Mouse (Mus musculus) MEL (cell line): ENCODE results near the gene Atxn2l. TPM values are rescaled to one million over a fixed set of nuclear protein-coding genes. Genes with fewer than 3 reads are reported as not detected.

Experiments
- DNase-seq: peaks from one replicate; pipeline ENCODE4 v3.0.0; 2011; ENCODE audit warnings: low read depth, low spot score
- H3K27ac ChIP-seq: 2 replicates; pipeline ENCODE4 v1.5.1; 2012; ENCODE audit warnings: low read depth, mild to moderate bottlenecking, control low read depth, low read length, moderate library complexity; ENCODE audit not compliant: control insufficient read depth
- H3K27me3 ChIP-seq, 2 experiments: fragments of 150-350 bp in 1 of 2; sonication (generic) in 1 of 2; 2 replicates each; pipeline ENCODE4 v1.6.1; 2012; ENCODE audit warnings: low read length in 2 of 2, mild to moderate bottlenecking in 2 of 2, improper control_type of control experiment in 1 of 2, moderate library complexity in 1 of 2; ENCODE audit not compliant: insufficient read depth in 2 of 2, control insufficient read depth in 1 of 2
- H3K36me3 ChIP-seq, 2 experiments: 2 replicates each; pipeline ENCODE4 v1.6.1; 2012 to 2014; ENCODE audit warnings: low read length in 2 of 2, improper control_type of control experiment in 1 of 2, inconsistent platforms in 1 of 2, mild to moderate bottlenecking in 1 of 2; ENCODE audit not compliant: insufficient read depth in 2 of 2, control insufficient read depth in 1 of 2
- H3K4me1 ChIP-seq, 2 experiments: fragments of 150-350 bp in 1 of 2; sonication (generic) in 1 of 2; 2 replicates each; pipeline ENCODE4 v1.6.1; 2012; ENCODE audit warnings: low read length in 2 of 2, improper control_type of control experiment in 1 of 2, mild to moderate bottlenecking in 1 of 2; ENCODE audit not compliant: insufficient read depth in 2 of 2, control insufficient read depth in 1 of 2
- H3K4me3 ChIP-seq, 2 experiments: fragments of 150-350 bp in 1 of 2; sonication (generic) in 1 of 2; 2 replicates each; pipeline ENCODE4 v1.5.1; 2012; ENCODE audit warnings: low read depth in 2 of 2, low read length in 2 of 2, mild to moderate bottlenecking in 2 of 2, moderate library complexity in 2 of 2, control low read depth in 1 of 2, improper control_type of control experiment in 1 of 2; ENCODE audit not compliant: control insufficient read depth in 1 of 2, insufficient read depth in 1 of 2
- H3K79me2 ChIP-seq: 2 replicates; pipeline ENCODE4 v1.6.1; 2012; ENCODE audit warnings: mild to moderate bottlenecking, low read length, moderate library complexity; ENCODE audit not compliant: control insufficient read depth, poor library complexity, insufficient read depth
- H3K9ac ChIP-seq: 2 replicates; pipeline ENCODE4 v1.6.1; 2012; ENCODE audit warnings: low read depth, mild to moderate bottlenecking, control low read depth, low read length, moderate library complexity; ENCODE audit not compliant: control insufficient read depth, poor library complexity, severe bottlenecking
- H3K9me3 ChIP-seq: fragments of 150-350 bp; sonication (generic); replicated peaks from 2 replicates; pipeline ENCODE4 v1.6.1; 2012; ENCODE audit warnings: mild to moderate bottlenecking, low read length, improper control_type of control experiment, moderate library complexity; ENCODE audit not compliant: insufficient read depth
- CTCF ChIP-seq, 3 experiments: IDR thresholded peaks in 2 of 3; conservative IDR thresholded peaks in 1 of 3; 2 replicates each; pipeline ENCODE4 v1.5.1; 2011 to 2012; ENCODE audit warnings: low read length in 3 of 3, low read depth in 2 of 3, mild to moderate bottlenecking in 2 of 3, improper control_type of control experiment in 1 of 3, inconsistent platforms in 1 of 3, mixed read lengths in 1 of 3, moderate library complexity in 1 of 3; ENCODE audit not compliant: control insufficient read depth in 1 of 3, insufficient read depth in 1 of 3, poor library complexity in 1 of 3, severe bottlenecking in 1 of 3
- EP300 ChIP-seq, 2 experiments: IDR thresholded peaks; 2 replicates each; pipeline ENCODE4 v1.6.1; 2011; ENCODE audit warnings: improper control_type of control experiment in 2 of 2, low read length in 2 of 2, low read depth in 1 of 2, mild to moderate bottlenecking in 1 of 2
- ETS1 ChIP-seq: IDR thresholded peaks from 2 replicates; pipeline ENCODE4 v1.6.1; 2012; ENCODE audit warnings: low read depth, mild to moderate bottlenecking, inconsistent platforms, low read length, improper control_type of control experiment, moderate library complexity
- MAX ChIP-seq: IDR thresholded peaks from 2 replicates; pipeline ENCODE4 v1.6.1; 2011; ENCODE audit warnings: low read length, improper control_type of control experiment
- MAZ ChIP-seq: IDR thresholded peaks from 2 replicates; pipeline ENCODE4 v1.6.1; 2012; ENCODE audit warnings: low read depth, mild to moderate bottlenecking, inconsistent platforms, low read length, improper control_type of control experiment
- MXI1 ChIP-seq: IDR thresholded peaks from 2 replicates; pipeline ENCODE4 v1.6.1; 2011; ENCODE audit warnings: mild to moderate bottlenecking, low read depth, low read length, improper control_type of control experiment
- MYB ChIP-seq: IDR thresholded peaks from 2 replicates; pipeline ENCODE4 v1.6.1; 2011; ENCODE audit warnings: mild to moderate bottlenecking, low read depth, low read length, improper control_type of control experiment
- MYC ChIP-seq: IDR thresholded peaks from 2 replicates; pipeline ENCODE4 v1.6.1; 2011; ENCODE audit warnings: low read depth, mild to moderate bottlenecking, low read length, improper control_type of control experiment, moderate library complexity
- NELFE ChIP-seq: IDR thresholded peaks from 2 replicates; pipeline ENCODE4 v1.6.1; 2011; ENCODE audit warnings: low read depth, low read length, improper control_type of control experiment
- POLR2A ChIP-seq, 2 experiments: IDR thresholded peaks; 2 replicates each; pipeline ENCODE4 v1.6.1; 2011 to 2012; ENCODE audit warnings: low read length in 2 of 2, mild to moderate bottlenecking in 2 of 2, control low read depth in 1 of 2, improper control_type of control experiment in 1 of 2, low read depth in 1 of 2, moderate library complexity in 1 of 2; ENCODE audit not compliant: control insufficient read depth in 1 of 2, insufficient read depth in 1 of 2, poor library complexity in 1 of 2
- POLR2AphosphoS2 ChIP-seq: IDR thresholded peaks from 2 replicates; pipeline ENCODE4 v1.6.1; 2011; ENCODE audit warnings: low read length, improper control_type of control experiment
- SIN3A ChIP-seq: IDR thresholded peaks from 2 replicates; pipeline ENCODE4 v1.6.1; 2012; ENCODE audit warnings: low read length, improper control_type of control experiment, inconsistent platforms
- TAL1 ChIP-seq: IDR thresholded peaks from 2 replicates; pipeline ENCODE4 v1.6.1; 2012; ENCODE audit warnings: mild to moderate bottlenecking, inconsistent platforms, low read length, moderate library complexity, mixed read lengths
- TBP ChIP-seq: IDR thresholded peaks from 2 replicates; pipeline ENCODE4 v1.8.0; 2011; ENCODE audit warnings: low read depth, low read length, improper control_type of control experiment
- TCF12 ChIP-seq: IDR thresholded peaks from 2 replicates; pipeline ENCODE4 v1.6.1; 2014; ENCODE audit warnings: low read depth, mild to moderate bottlenecking, inconsistent platforms, low read length, improper control_type of control experiment, moderate library complexity
- USF2 ChIP-seq, 2 experiments: IDR thresholded peaks; 2 replicates each; pipeline ENCODE4 v1.6.1; 2011 to 2012; ENCODE audit warnings: improper control_type of control experiment in 2 of 2, low read length in 2 of 2, borderline replicate concordance in 1 of 2, inconsistent platforms in 1 of 2, low read depth in 1 of 2, mild to moderate bottlenecking in 1 of 2; ENCODE audit not compliant: insufficient read depth in 1 of 2
- ZC3H11A ChIP-seq: IDR thresholded peaks from 2 replicates; pipeline ENCODE4 v1.6.1; 2012; ENCODE audit warnings: low read depth, mild to moderate bottlenecking, inconsistent platforms, low read length, improper control_type of control experiment
- ZKSCAN1 ChIP-seq: IDR thresholded peaks from 2 replicates; pipeline ENCODE4 v1.6.1; 2012; ENCODE audit warnings: low read depth, mild to moderate bottlenecking, inconsistent platforms, low read length, improper control_type of control experiment, moderate library complexity
- ZMIZ1 ChIP-seq: IDR thresholded peaks from 2 replicates; pipeline ENCODE4 v1.6.1; 2012; ENCODE audit warnings: low read depth, mild to moderate bottlenecking, inconsistent platforms, low read length, improper control_type of control experiment, moderate library complexity
- ZNF384 ChIP-seq: IDR thresholded peaks from 2 replicates; pipeline ENCODE4 v1.6.1; 2012; ENCODE audit warnings: low read depth, mild to moderate bottlenecking, inconsistent platforms, low read length, improper control_type of control experiment
- polyA plus RNA-seq, 2 experiments: library from polyadenylated mRNA; stranded (reverse) in 1 of 2; unstranded in 1 of 2; fragments of >175 nt in 1 of 2; fragments of >200 nt in 1 of 2; gene quantifications; 2 replicates each; pipeline versions ENCODE4 v1.2.1 to v1.2.4; 2012; ENCODE audit warnings: low replicate concordance in 2 of 2, low read depth in 1 of 2; ENCODE audit not compliant: insufficient read length in 2 of 2, insufficient read depth in 1 of 2, missing spikeins in 1 of 2
- total RNA-seq: library from RNA; depleted of rRNA; stranded (reverse); fragments of 300-350 nt; gene quantifications from 2 replicates; pipeline ENCODE4 v1.2.3, GENCODE M21; 2012

Gene Atxn2l
- total and polyA plus RNA-seq, 3 experiments: 40.8 to 821 (median 218) TPM

DNA sequence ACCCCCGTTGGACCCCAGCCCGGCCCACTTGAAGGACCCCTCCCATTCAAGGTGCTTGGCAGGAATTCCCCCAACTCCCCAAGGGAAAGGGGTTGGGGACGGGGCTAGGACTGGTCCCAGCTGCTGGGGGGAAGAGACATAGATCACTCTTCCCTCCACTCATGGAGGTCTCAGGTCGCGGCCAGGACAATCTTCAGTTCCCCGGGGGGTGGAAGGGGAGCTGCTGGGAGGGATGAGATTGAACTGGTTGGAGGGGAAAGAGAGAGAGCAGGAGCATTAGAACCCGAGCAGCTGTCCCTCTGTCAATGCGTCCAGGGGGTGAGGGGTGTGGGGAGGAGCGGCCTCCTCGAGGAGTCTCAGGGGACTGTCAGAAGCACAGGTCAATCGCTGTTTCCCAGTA lies 11.3 kb downstream of the Atxn2l start:
- Histone ChIP-seq H3K36me3 (peaks cover 3 to 31% of the 10 kb centered on the region in 2 experiments), H3K9me3 (no peaks in the 10 kb centered on the region), H3K9ac (no peak overlapping the region), H3K27me3 (no peaks in the 10 kb centered on the region), H3K4me1 (peaks cover 0 to 6% of the 10 kb centered on the region in 2 experiments; a peak in 1 of 4 replicates), H3K79me2 (peaks cover 19% of the 10 kb centered on the region), H3K4me3 (no peak overlapping the region), H3K27ac (no peak overlapping the region)
- TF ChIP-seq POLR2AphosphoS2: no peak
- no peak for TF ChIP-seq SIN3A
- TF ChIP-seq ZKSCAN1: no peak
- TF ChIP-seq EP300 (IDR thresholded peaks at IDR 0.05; ENCODE audit: low read depth in 1 of 2, low read length in 2 of 2): no peak
- TF ChIP-seq CTCF (IDR thresholded peaks at IDR 0.05 in 2 of 3, conservative IDR thresholded peaks at IDR 0.05 in 1 of 3; ENCODE audit: control insufficient read depth in 1 of 3, insufficient read depth in 1 of 3, low read depth in 2 of 3, low read length in 3 of 3, poor library complexity in 1 of 3, severe bottlenecking in 1 of 3): no peak
- no peak for TF ChIP-seq MAX
- peak in 1 of 2 experiments; percentile 21; a peak in 1 of 4 replicates for TF ChIP-seq POLR2A (IDR thresholded peaks at IDR 0.05; ENCODE audit: control insufficient read depth in 1 of 2, insufficient read depth in 1 of 2, low read depth in 1 of 2, low read length in 2 of 2, poor library complexity in 1 of 2)
- no peak for DNase-seq

DNA sequence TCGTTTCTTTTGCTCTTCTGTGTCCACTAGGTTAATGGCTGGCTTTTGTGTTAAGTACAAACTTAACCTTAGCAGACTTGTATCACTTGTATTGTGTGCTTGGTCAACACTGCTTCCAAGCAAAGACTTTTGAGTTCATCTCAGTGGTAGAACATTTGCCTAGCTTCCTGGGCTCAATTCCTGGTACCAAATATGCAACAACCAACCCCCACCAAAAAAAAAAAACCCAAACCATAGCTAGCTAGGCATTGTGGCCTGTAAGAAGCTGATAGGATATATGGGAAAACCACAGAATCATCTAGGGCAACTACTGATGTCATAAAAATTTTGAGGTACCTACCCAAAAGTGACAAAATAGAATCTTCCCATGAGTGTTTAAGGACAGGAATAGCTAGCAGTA lies 12.2 kb downstream of the Atxn2l start:
- Histone ChIP-seq H3K36me3 (peaks cover 4 to 23% of the 10 kb centered on the region in 2 experiments; a peak in 3 of 4 replicates), H3K4me3 (no peak overlapping the region), H3K27ac (peak overlapping the region; percentile 29; the same call in 1 of the 2 replicates), H3K9ac (no peak overlapping the region), H3K79me2 (peaks cover 19% of the 10 kb centered on the region), H3K9me3 (no peaks in the 10 kb centered on the region)
- TF ChIP-seq TCF12: peak; percentile 46; the same call in 1 of the 2 replicates
- TF ChIP-seq POLR2AphosphoS2: peak; percentile 78; the same call in 1 of the 2 replicates
- peak; percentile 48; the same call in 1 of the 2 replicates for TF ChIP-seq SIN3A
- TF ChIP-seq ZC3H11A: no peak
- TF ChIP-seq NELFE: 0 out of 2 replicates have a peak, but pooled peaks have one; percentile 31
- no peak for TF ChIP-seq TBP
- TF ChIP-seq MYB: no peak
- no peak for TF ChIP-seq MXI1
- TF ChIP-seq ZNF384: peak; percentile 83
- peak; percentile 62 for TF ChIP-seq TAL1
- TF ChIP-seq USF2 (IDR thresholded peaks at IDR 0.05; ENCODE audit: borderline replicate concordance in 1 of 2, insufficient read depth in 1 of 2, low read depth in 1 of 2, low read length in 2 of 2): 0 out of 4 replicates have a peak, but pooled peaks of 1 of the 2 experiments have one; percentile 2
- peak; percentile 56 for TF ChIP-seq ETS1
- peak in 1 of 2 experiments; percentile 32; a peak in 1 of 4 replicates for TF ChIP-seq EP300 (IDR thresholded peaks at IDR 0.05; ENCODE audit: low read depth in 1 of 2, low read length in 2 of 2)
- 0 out of 2 replicates have a peak, but pooled peaks have one; percentile 30 for TF ChIP-seq MYC
- 0 out of 2 replicates have a peak, but pooled peaks have one; percentile 68 for TF ChIP-seq ZMIZ1
- peak in 1 of 2 experiments; percentile 66; a peak in 2 of 4 replicates for TF ChIP-seq POLR2A (IDR thresholded peaks at IDR 0.05; ENCODE audit: control insufficient read depth in 1 of 2, insufficient read depth in 1 of 2, low read depth in 1 of 2, low read length in 2 of 2, poor library complexity in 1 of 2)
- TF ChIP-seq MAZ: no peak
- TF ChIP-seq, all 39 proteins: peak for 12
- Histone ChIP-seq H3K27me3 (no peaks in the 10 kb centered on the region), H3K4me1 (peaks cover 0 to 6% of the 10 kb centered on the region in 2 experiments; a peak in 1 of 4 replicates)
- DNase-seq: peak; percentile 55
